Mouse (Mus musculus): ENCODE results near the gene Ttpal. TPM values are rescaled to one million over a fixed set of nuclear protein-coding genes. Genes with fewer than 3 reads are reported as not detected.

Gene Ttpal
- polyA plus RNA-seq, 1 experiment from 2014 or later, result 29.9 TPM

- WGBS, result 75% methylated on average over 3 of the region's 3 CpGs
- Histone ChIP-seq H3K27ac (replicated peaks) (no peak overlapping the region), H3K36me3 (no peaks in the 10 kb centered on the region), H3K9me3 (replicated peaks) (no peaks in the 10 kb centered on the region), H3K4me1 (peaks cover 8% of the 10 kb centered on the region), H3K4me3 (no peak overlapping the region), H3K27me3 (ENCODE audit: low read depth, poor library complexity, severe bottlenecking) (no peaks in the 10 kb centered on the region)
- no peak for DNase-seq (ENCODE audit: low spot score)
Measured at GRCm38 (mm10) chr2:163596873-163597155, 5.3 kb upstream of the Ttpal start.

- Histone ChIP-seq H3K27ac (replicated peaks) (no peak overlapping the region), H3K4me1 (peaks cover 10% of the 10 kb centered on the region)
- DNase-seq (ENCODE audit: low spot score), result no peak
Measured at GRCm38 (mm10) chr2:163597661-163598060, 4.5 kb upstream of the Ttpal start.

GRCm38 (mm10) chr2:163599226-163599625 is 2.9 kb upstream of the Ttpal start:
- H3K4me1 ChIP-seq, result peaks cover 18% of the 10 kb centered on the region
- peak; percentile 66 for DNase-seq (ENCODE audit: low spot score)
- WGBS, result 6% methylated on average over 1 of the region's 1 CpGs
- H3K36me3 ChIP-seq, result no peaks in the 10 kb centered on the region
- no peak overlapping the region for H3K27ac ChIP-seq (replicated peaks)
- no peak overlapping the region for H3K4me3 ChIP-seq
- no peaks in the 10 kb centered on the region for H3K9me3 ChIP-seq (replicated peaks)
- no peaks in the 10 kb centered on the region for H3K27me3 ChIP-seq (ENCODE audit: low read depth, poor library complexity, severe bottlenecking)

More at GRCm38 (mm10) chr2:163597661-163598060, 4.5 kb upstream of the Ttpal start:
- H3K27me3 ChIP-seq (ENCODE audit: low read depth, poor library complexity, severe bottlenecking), result no peaks in the 10 kb centered on the region
- WGBS, result 65% methylated on average over 4 of the region's 4 CpGs
- H3K36me3 ChIP-seq, result no peaks in the 10 kb centered on the region
- no peak overlapping the region for H3K4me3 ChIP-seq
- no peaks in the 10 kb centered on the region for H3K9me3 ChIP-seq (replicated peaks)

GRCm38 (mm10) chr2:163601066-163601465 is 1.0 kb upstream of the Ttpal start:
- Histone ChIP-seq H3K27ac (replicated peaks) (no peak overlapping the region), H3K9me3 (replicated peaks) (no peaks in the 10 kb centered on the region), H3K36me3 (no peaks in the 10 kb centered on the region), H3K27me3 (ENCODE audit: low read depth, poor library complexity, severe bottlenecking) (no peaks in the 10 kb centered on the region), H3K4me3 (no peak overlapping the region), H3K4me1 (peaks cover 13% of the 10 kb centered on the region)
- DNase-seq (ENCODE audit: low spot score), result no peak
- 93% methylated on average over 7 of the region's 7 CpGs for WGBS

GRCm38 (mm10) chr2:163601712-163602100 is 408 bp upstream of the Ttpal start:
- DNase-seq (ENCODE audit: low spot score), result no peak
- H3K9me3 ChIP-seq (replicated peaks), result no peaks in the 10 kb centered on the region
- H3K27ac ChIP-seq (replicated peaks), result peak overlapping the region; percentile 65; the same call in 1 of the 2 replicates

GRCm38 (mm10) chr2:163606161-163606560 is 4.0 kb downstream of the Ttpal start:
- H3K4me1 ChIP-seq, result peaks cover 13% of the 10 kb centered on the region
- no peak overlapping the region for H3K27ac ChIP-seq (replicated peaks)
- no peaks in the 10 kb centered on the region for H3K9me3 ChIP-seq (replicated peaks)
- 87% methylated on average over 7 of the region's 7 CpGs for WGBS
- no peak for DNase-seq (ENCODE audit: low spot score)
- H3K36me3 ChIP-seq, result peaks cover 27% of the 10 kb centered on the region
- no peaks in the 10 kb centered on the region for H3K27me3 ChIP-seq (ENCODE audit: low read depth, poor library complexity, severe bottlenecking)
- no peak overlapping the region for H3K4me3 ChIP-seq

More at GRCm38 (mm10) chr2:163601712-163602100, 408 bp upstream of the Ttpal start:
- Histone ChIP-seq H3K36me3 (no peaks in the 10 kb centered on the region), H3K4me1 (peaks cover 13% of the 10 kb centered on the region), H3K27me3 (ENCODE audit: low read depth, poor library complexity, severe bottlenecking) (no peaks in the 10 kb centered on the region), H3K4me3 (peak overlapping the region; percentile 73)
- WGBS, result 84% methylated on average over 7 of the region's 7 CpGs

- Histone ChIP-seq H3K27ac (replicated peaks) (no peak overlapping the region), H3K9me3 (replicated peaks) (no peaks in the 10 kb centered on the region), H3K27me3 (ENCODE audit: low read depth, poor library complexity, severe bottlenecking) (no peaks in the 10 kb centered on the region), H3K4me1 (peaks cover 5% of the 10 kb centered on the region), H3K4me3 (no peak overlapping the region), H3K36me3 (peaks cover 39% of the 10 kb centered on the region)
- DNase-seq (ENCODE audit: low spot score), result no peak
- 91% methylated on average over 7 of the region's 7 CpGs for WGBS
Measured at GRCm38 (mm10) chr2:163608008-163608407, 5.9 kb downstream of the Ttpal start.

- Histone ChIP-seq H3K27me3 (ENCODE audit: low read depth, poor library complexity, severe bottlenecking) (no peaks in the 10 kb centered on the region), H3K4me1 (no peaks in the 10 kb centered on the region), H3K9me3 (replicated peaks) (no peaks in the 10 kb centered on the region), H3K4me3 (no peak overlapping the region), H3K36me3 (peaks cover 53% of the 10 kb centered on the region), H3K27ac (replicated peaks) (no peak overlapping the region)
- DNase-seq (ENCODE audit: low spot score), result no peak
- 87% methylated on average over 12 of the region's 12 CpGs for WGBS
Measured at GRCm38 (mm10) chr2:163609281-163609975, 7.3 kb downstream of the Ttpal start.

GRCm38 (mm10) chr2:163611176-163611575 is 9.1 kb downstream of the Ttpal start:
- Histone ChIP-seq H3K4me3 (no peak overlapping the region), H3K4me1 (no peaks in the 10 kb centered on the region), H3K27ac (replicated peaks) (no peak overlapping the region), H3K27me3 (ENCODE audit: low read depth, poor library complexity, severe bottlenecking) (no peaks in the 10 kb centered on the region), H3K36me3 (peaks cover 70% of the 10 kb centered on the region), H3K9me3 (replicated peaks) (no peaks in the 10 kb centered on the region)
- 83% methylated on average over 9 of the region's 9 CpGs for WGBS
- no peak for DNase-seq (ENCODE audit: low spot score)

- no peak for DNase-seq (ENCODE audit: low spot score)
- Histone ChIP-seq H3K27me3 (ENCODE audit: low read depth, poor library complexity, severe bottlenecking) (no peaks in the 10 kb centered on the region), H3K4me1 (no peaks in the 10 kb centered on the region), H3K36me3 (peaks cover 80% of the 10 kb centered on the region), H3K27ac (replicated peaks) (no peak overlapping the region), H3K4me3 (no peak overlapping the region), H3K9me3 (replicated peaks) (no peaks in the 10 kb centered on the region)
- WGBS, result 93% methylated on average over 5 of the region's 5 CpGs
Measured at GRCm38 (mm10) chr2:163613206-163613605, 11.1 kb downstream of the Ttpal start.

- H3K36me3 ChIP-seq, result peaks cover 88% of the 10 kb centered on the region
- no peaks in the 10 kb centered on the region for H3K9me3 ChIP-seq (replicated peaks)
- WGBS, result 89% methylated on average over 4 of the region's 4 CpGs
- H3K27ac ChIP-seq (replicated peaks), result no peak overlapping the region
- no peak for DNase-seq (ENCODE audit: low spot score)
- H3K27me3 ChIP-seq (ENCODE audit: low read depth, poor library complexity, severe bottlenecking), result no peaks in the 10 kb centered on the region
- H3K4me3 ChIP-seq, result no peak overlapping the region
- no peaks in the 10 kb centered on the region for H3K4me1 ChIP-seq
Measured at GRCm38 (mm10) chr2:163613990-163614389, 11.9 kb downstream of the Ttpal start.

GRCm38 (mm10) chr2:163615401-163615800 is 13.3 kb downstream of the Ttpal start:
- Histone ChIP-seq H3K27ac (replicated peaks) (no peak overlapping the region), H3K36me3 (peaks cover 93% of the 10 kb centered on the region), H3K27me3 (ENCODE audit: low read depth, poor library complexity, severe bottlenecking) (no peaks in the 10 kb centered on the region), H3K9me3 (replicated peaks) (no peaks in the 10 kb centered on the region), H3K4me3 (no peak overlapping the region), H3K4me1 (no peaks in the 10 kb centered on the region)
- no peak for DNase-seq (ENCODE audit: low spot score)
- WGBS, result 93% methylated on average over 9 of the region's 9 CpGs

GRCm38 (mm10) chr2:163615906-163616651 is 14.0 kb downstream of the Ttpal start:
- H3K4me1 ChIP-seq, result no peaks in the 10 kb centered on the region
- 90% methylated on average over 4 of the region's 4 CpGs for WGBS

More at GRCm38 (mm10) chr2:163615906-163616651, 14.0 kb downstream of the Ttpal start:
- DNase-seq (ENCODE audit: low spot score), result no peak
- Histone ChIP-seq H3K27ac (replicated peaks) (no peak overlapping the region), H3K9me3 (replicated peaks) (no peaks in the 10 kb centered on the region), H3K27me3 (ENCODE audit: low read depth, poor library complexity, severe bottlenecking) (no peaks in the 10 kb centered on the region), H3K4me3 (no peak overlapping the region), H3K36me3 (peaks cover 93% of the 10 kb centered on the region)

Data from midbrain, embryonic 10.5 days (tissue).